In the genomic region with DNA sequence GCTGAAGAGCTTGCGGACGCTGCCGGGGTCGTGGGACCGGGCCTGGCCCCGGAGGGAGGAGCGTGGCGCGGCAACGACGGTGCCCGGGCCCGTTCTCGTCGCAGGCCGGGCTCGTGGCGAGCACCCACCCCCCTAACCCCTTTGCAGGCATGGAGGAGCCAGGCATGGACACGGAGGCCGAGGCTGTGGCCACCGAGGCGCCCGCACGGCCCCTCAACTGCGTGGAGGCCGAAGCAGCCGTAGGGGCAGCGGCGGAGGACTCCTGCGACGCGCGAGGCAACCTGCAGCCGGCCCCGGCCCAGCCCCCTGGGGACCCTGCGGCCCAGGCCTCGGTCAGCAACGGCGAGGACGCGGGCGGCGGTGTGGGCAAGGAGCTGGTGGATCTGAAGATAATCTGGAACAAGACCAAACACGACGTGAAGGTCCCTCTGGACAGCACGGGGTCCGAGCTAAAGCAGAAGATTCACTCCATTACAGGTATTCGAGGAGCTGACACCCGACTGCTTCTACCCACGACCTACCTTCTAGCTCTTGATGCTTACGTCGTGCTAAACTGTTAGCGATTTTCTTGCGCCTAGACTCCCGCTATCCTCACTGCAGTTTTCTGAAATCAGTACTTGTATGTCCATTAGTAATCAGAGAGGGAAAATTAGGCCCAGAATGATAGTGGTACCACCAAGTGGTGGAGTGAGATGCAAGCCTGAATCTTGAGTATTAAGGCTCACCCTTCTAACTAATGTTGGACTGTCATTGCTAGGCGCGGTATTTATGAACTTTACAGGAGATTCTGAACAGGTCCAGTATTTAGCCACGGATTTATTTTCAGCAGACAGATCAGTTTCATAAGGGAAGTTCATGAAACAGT, we compare ENCODE assay signal across 8 mouse cellular contexts. TPM values are rescaled to one million over a fixed set of nuclear protein-coding genes. Genes with fewer than 3 reads are reported as not detected.
DNase-seq lines count a peak whose midpoint lies in the region; ATAC-seq and TF ChIP-seq lines count a peak whose summit lies in the region.

No protein-coding gene starts in this region.

- H3K36me3 ChIP-seq in CH12.LX (replicated peaks in 1 of 2; ENCODE audit: control insufficient read depth in 1 of 2, insufficient read depth in 1 of 2, low read length in 1 of 2): peaks cover 30 to 48% of the 10 kb centered on the region in 2 experiments
- peaks cover 34% of the 10 kb centered on the region for H3K36me3 ChIP-seq in heart, embryonic 15.5 days

- peak overlapping the region; percentile 79 for H3K9ac ChIP-seq in CH12.LX (ENCODE audit: insufficient read depth, low read depth)
- peak overlapping the region; percentile 86 for H3K9ac ChIP-seq in heart, embryonic 15.5 days

- peak overlapping the region; percentile 91 for H3K4me2 ChIP-seq in CH12.LX (ENCODE audit: insufficient read depth, low read depth, poor library complexity, severe bottlenecking)
- H3K4me2 ChIP-seq in heart, embryonic 15.5 days: peak overlapping the region; percentile 67

- peaks cover 10 to 51% of the 10 kb centered on the region in 2 experiments for H3K4me1 ChIP-seq in CH12.LX (ENCODE audit: control insufficient read depth in 1 of 2, insufficient read depth in 2 of 2)
- peaks cover 40% of the 10 kb centered on the region for H3K4me1 ChIP-seq in bone marrow macrophage, adult 2 months (ENCODE audit: control insufficient read depth, insufficient read depth, low read length)
- peaks cover 31% of the 10 kb centered on the region for H3K4me1 ChIP-seq in heart, embryonic 15.5 days (replicated peaks)
- peaks cover 3% of the 10 kb centered on the region for H3K4me1 ChIP-seq in olfactory bulb, adult 2 months (ENCODE audit: control insufficient read depth, insufficient read depth, low read length)

- peak; percentile 37 for DNase-seq in kidney, adult 18-20 months
- no peak for DNase-seq in kidney, postnatal 4 days
- no peak for DNase-seq in CH12.LX (ENCODE audit: extremely low read depth)
- peak; percentile 14 for DNase-seq in liver
- no peak for DNase-seq in yolk sac, embryonic 10.5 days (ENCODE audit: low spot score)

- in situ Hi-C loops in CH12.LX (cut with MboI; ENCODE audit: low pct_ligation_motif_present, low pct_unique_long_range_greater_than_20kb, low sequenced_read_pairs): no loop called here

- no peak; the same call in none of the 2 replicates for TF ChIP-seq RAD21 in CH12.LX (IDR thresholded peaks at IDR 0.05; ENCODE audit: low read depth, low read length)

- peaks cover 32% of the 10 kb centered on the region for H3K79me2 ChIP-seq in CH12.LX (replicated peaks; ENCODE audit: control insufficient read depth, extremely low read depth, insufficient read depth, poor library complexity, severe bottlenecking)

- dilution Hi-C loops in CH12.LX (cut with MboI; ENCODE audit: extremely low pct_ligation_motif_present, extremely low pct_unique_long_range_greater_than_20kb, low sequenced_read_pairs): no loop called here

- WGBS in heart, embryonic 15.5 days: under 1% methylated on average over 57 of the region's 58 CpGs
- 1% methylated on average over 58 of the region's 58 CpGs for WGBS in olfactory bulb, adult 2 months

- H3K4me3 ChIP-seq in CH12.LX (replicated peaks in 1 of 3; ENCODE audit: low read depth in 2 of 3, low read length in 2 of 3, poor library complexity in 1 of 3): peak overlapping the region; percentile 88 to 100 (median 98)
- H3K4me3 ChIP-seq in bone marrow macrophage, adult 2 months (ENCODE audit: insufficient read depth, low read length): peak overlapping the region; percentile 99
- H3K4me3 ChIP-seq in heart, embryonic 15.5 days: peak overlapping the region; percentile 86
- H3K4me3 ChIP-seq in olfactory bulb, adult 2 months (ENCODE audit: insufficient read depth, low read depth, low read length): peak overlapping the region; percentile 90

- TF ChIP-seq POLR2A in CH12.LX (IDR thresholded peaks at IDR 0.05; ENCODE audit: low read depth, low read length): no peak
- TF ChIP-seq POLR2A in bone marrow macrophage, adult 2 months (IDR thresholded peaks at IDR 0.05; ENCODE audit: borderline replicate concordance, low read depth, low read length): no peak
- TF ChIP-seq POLR2A in olfactory bulb, adult 2 months (IDR thresholded peaks at IDR 0.05; ENCODE audit: insufficient read depth, low read depth, low read length): no peak

- no peaks in the 10 kb centered on the region for H3K9me3 ChIP-seq in CH12.LX (replicated peaks; ENCODE audit: low read length)
- no peaks in the 10 kb centered on the region for H3K9me3 ChIP-seq in heart, embryonic 15.5 days (replicated peaks)

- peak overlapping the region; percentile 72 for H3K27ac ChIP-seq in CH12.LX (ENCODE audit: insufficient read depth, low read depth)
- H3K27ac ChIP-seq in bone marrow macrophage, adult 2 months (ENCODE audit: insufficient read depth, low read depth, low read length): peak overlapping the region; percentile 80
- H3K27ac ChIP-seq in heart, embryonic 15.5 days: peak overlapping the region; percentile 94
- peak overlapping the region; percentile 67 for H3K27ac ChIP-seq in olfactory bulb, adult 2 months (ENCODE audit: insufficient read depth, low read depth, low read length)

- peak; percentile 17; the same call in 1 of the 2 replicates for ATAC-seq in heart, embryonic 15.5 days (replicated peaks; ENCODE audit: insufficient number of reproducible peaks, insufficient read depth, low FRiP score, low read depth)

- no peaks in the 10 kb centered on the region for H3K27me3 ChIP-seq in CH12.LX (replicated peaks)
- H3K27me3 ChIP-seq in heart, embryonic 15.5 days: no peaks in the 10 kb centered on the region

- TF ChIP-seq CTCF in CH12.LX (conservative IDR thresholded peaks at IDR 0.05 in 1 of 2, IDR thresholded peaks at IDR 0.05 in 1 of 2; ENCODE audit: low read depth in 2 of 2, low read length in 2 of 2): peak in 1 of 2 experiments; percentile 27; a peak in 2 of 4 replicates
- no peak for TF ChIP-seq CTCF in bone marrow macrophage, adult 2 months (IDR thresholded peaks at IDR 0.05; ENCODE audit: low read depth, low read length)
- no peak for TF ChIP-seq CTCF in olfactory bulb, adult 2 months (IDR thresholded peaks at IDR 0.05; ENCODE audit: insufficient read depth, low read depth, low read length)

- TF ChIP-seq EP300 in CH12.LX (IDR thresholded peaks at IDR 0.05; ENCODE audit: low read length): no peak

TF ChIP-seq in CH12.LX, 34 proteins besides CTCF, POLR2A, EP300 and RAD21:
- no peak for TF ChIP-seq SMC3 (IDR thresholded peaks at IDR 0.05; ENCODE audit: low read depth, low read length)
- TF ChIP-seq ELF1 (IDR thresholded peaks at IDR 0.05; ENCODE audit: low read depth, low read length): no peak
- no peak for TF ChIP-seq RCOR1 (conservative IDR thresholded peaks at IDR 0.05; ENCODE audit: low read depth, low read length)
- no peak for TF ChIP-seq USF1 (IDR thresholded peaks at IDR 0.05; ENCODE audit: low read depth, low read length)
- TF ChIP-seq UBTF (IDR thresholded peaks at IDR 0.05; ENCODE audit: low read depth, low read length): 0 out of 2 replicates have a peak, but pooled peaks have one; percentile 39
- no peak for TF ChIP-seq JUN (IDR thresholded peaks at IDR 0.05; ENCODE audit: insufficient read depth, low read depth, low read length)
- 0 out of 2 replicates have a peak, but pooled peaks have one; percentile 38 for TF ChIP-seq CHD1 (IDR thresholded peaks at IDR 0.05; ENCODE audit: low read depth, low read length)

RNA-seq across cellular contexts. Expression of gene Ears2, which starts 0.7 kb away (rescaled TPM):
- total RNA-seq in CH12.LX (2012; rRNA removed) (11.2 and 14.3 TPM in 2 replicates), CH12.LX (2014; rRNA removed) (11.8 and 13.2 TPM in 2 replicates)
- 10.6 and 11.7 TPM in 2 replicates for polyA plus RNA-seq in CH12.LX (2012; ENCODE audit: insufficient read length, low read depth)
- 1.5 and 2.1 TPM in 2 replicates for polyA plus RNA-seq in bone marrow macrophage, adult 2 months (2012; ENCODE audit: insufficient read depth, insufficient read length, missing spikeins)
- 35.5 and 39.5 TPM in 2 replicates for polyA plus RNA-seq in heart, embryonic 15.5 days (2015; fragmentation: Nextera tagmentation; extraction: Ambion mirVana)
- not detected in 2 replicates for polyA plus RNA-seq in olfactory bulb, adult 2 months (2012; ENCODE audit: insufficient read depth, insufficient read length, low replicate concordance, missing spikeins)

RNA-seq across cellular contexts. Expression of gene Ubfd1, which starts 0.8 kb away (rescaled TPM):
- total RNA-seq in CH12.LX (2012; rRNA removed) (26.9 and 38.9 TPM in 2 replicates), CH12.LX (2014; rRNA removed) (48.7 and 51.8 TPM in 2 replicates)
- polyA plus RNA-seq in CH12.LX (2012; ENCODE audit: insufficient read length, low read depth): 36.5 and 49.5 TPM in 2 replicates
- polyA plus RNA-seq in bone marrow macrophage, adult 2 months (2012; ENCODE audit: insufficient read depth, insufficient read length, missing spikeins): 27.9 and 29.7 TPM in 2 replicates
- polyA plus RNA-seq in heart, embryonic 15.5 days (2015; fragmentation: Nextera tagmentation; extraction: Ambion mirVana): 40.2 and 48.9 TPM in 2 replicates
- polyA plus RNA-seq in olfactory bulb, adult 2 months (2012; ENCODE audit: insufficient read depth, insufficient read length, low replicate concordance, missing spikeins): not detected in 2 replicates

RNA-seq across cellular contexts. Expression of gene Ndufab1, which starts 33.9 kb away (rescaled TPM):
- total RNA-seq in CH12.LX (2012; rRNA removed) (156 and 162 TPM in 2 replicates), CH12.LX (2014; rRNA removed) (248 and 268 TPM in 2 replicates)
- 302 and 366 TPM in 2 replicates for polyA plus RNA-seq in CH12.LX (2012; ENCODE audit: insufficient read length, low read depth)
- polyA plus RNA-seq in bone marrow macrophage, adult 2 months (2012; ENCODE audit: insufficient read depth, insufficient read length, missing spikeins): 96.8 and 102 TPM in 2 replicates
- 1,227 and 1,553 TPM in 2 replicates for polyA plus RNA-seq in heart, embryonic 15.5 days (2015; fragmentation: Nextera tagmentation; extraction: Ambion mirVana)
- not detected in 2 replicates for polyA plus RNA-seq in olfactory bulb, adult 2 months (2012; ENCODE audit: insufficient read depth, insufficient read length, low replicate concordance, missing spikeins)

RNA-seq across cellular contexts. Expression of gene Gga2, which starts 46.7 kb away (rescaled TPM):
- total RNA-seq in CH12.LX (2012; rRNA removed) (26.8 and 29.6 TPM in 2 replicates), CH12.LX (2014; rRNA removed) (24.1 and 27.4 TPM in 2 replicates)
- 79.0 and 79.2 TPM in 2 replicates for polyA plus RNA-seq in CH12.LX (2012; ENCODE audit: insufficient read length, low read depth)
- polyA plus RNA-seq in bone marrow macrophage, adult 2 months (2012; ENCODE audit: insufficient read depth, insufficient read length, missing spikeins): 28.4 and 30.2 TPM in 2 replicates
- polyA plus RNA-seq in heart, embryonic 15.5 days (2015; fragmentation: Nextera tagmentation; extraction: Ambion mirVana): 80.0 and 87.6 TPM in 2 replicates
- not detected in 2 replicates for polyA plus RNA-seq in olfactory bulb, adult 2 months (2012; ENCODE audit: insufficient read depth, insufficient read length, low replicate concordance, missing spikeins)

Comparison
In these comparisons a context has a peak if more than half of its experiments do, and no peak if none do; other contexts are left out.
1. DNase-seq: peak in kidney, adult 18-20 months (single experiment) and liver (single experiment); none in kidney, postnatal 4 days (0 of 2), CH12.LX (single experiment) and yolk sac, embryonic 10.5 days (single experiment).
2. Peak in every context shown above with its lines, with median percentiles within 50 percentile points of each other: H3K27ac ChIP-seq and H3K4me3 ChIP-seq.